Mouse (Mus musculus) ES-Bruce4 (cell line): ENCODE measurements around the gene Eva1b.

Experiments
- CTCF ChIP-seq: IDR thresholded peaks from one replicate; pipeline ENCODE4 v1.8.1; 2011; ENCODE audit warnings: low read depth, low read length
- EP300 ChIP-seq: IDR thresholded peaks from 2 replicates; pipeline ENCODE4 v1.6.1; 2011; ENCODE audit warnings: low read depth, low read length; ENCODE audit not compliant: insufficient read depth
- POLR2A ChIP-seq: IDR thresholded peaks from one replicate; pipeline ENCODE4 v1.8.1; 2011; ENCODE audit warnings: low read length; ENCODE audit not compliant: insufficient read depth

DNA sequence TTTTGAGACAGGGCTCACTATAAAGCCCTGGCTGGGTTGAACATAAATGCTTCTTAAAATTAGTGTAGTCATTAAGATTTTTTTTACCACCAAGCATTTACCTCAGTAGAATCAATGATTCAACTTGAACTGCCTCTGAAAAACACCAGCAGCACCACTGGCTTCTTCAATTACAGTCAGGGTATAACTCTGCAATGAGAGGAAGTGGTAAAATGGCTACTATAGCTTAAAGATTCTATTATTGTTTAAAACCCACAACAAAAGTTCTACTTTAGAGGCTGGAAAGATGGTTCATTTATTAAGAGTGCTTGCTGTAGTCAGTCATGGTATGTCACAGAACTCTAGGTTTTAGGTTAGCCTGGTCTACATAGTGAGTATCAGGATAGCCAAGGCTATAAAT lies 46.7 kb downstream of the Eva1b start:
- no peak for TF ChIP-seq POLR2A
- TF ChIP-seq CTCF = no peak
- TF ChIP-seq EP300 = no peak
